Mouse (Mus musculus) lung, adult 2 months (tissue): ENCODE data around the gene Slc13a2.

Experiments used
- CTCF ChIP-seq: fragments of 200-500 bp; IDR thresholded peaks from 2 replicates; pipeline ENCODE4 v1.5.1; 2011; ENCODE audit warnings: mild to moderate bottlenecking, low read length, control low read depth; ENCODE audit not compliant: insufficient read depth
- POLR2A ChIP-seq: fragments of 200-500 bp; IDR thresholded peaks from 2 replicates; pipeline ENCODE4 v1.6.1; 2011; ENCODE audit warnings: low read depth, mild to moderate bottlenecking, control low read depth, low read length, borderline replicate concordance; ENCODE audit errors: extremely low read depth

- TF ChIP-seq POLR2A, result no peak
- no peak for TF ChIP-seq CTCF
These were observed 49.4 kb downstream of the Slc13a2 start for GRCm38 (mm10) chr11:78372610-78373009.
